Mouse (Mus musculus) right cerebral cortex, postnatal 4 days (tissue): Measurements from ENCODE around the gene Pitpnm2.
"Not testable (repeated sequence)": the region's sequence is repeated elsewhere in the genome, so short reads cannot be mapped to it uniquely, and the experiment has no call there.

Experiments
- DNase-seq: peaks from one replicate; pipeline ENCODE4 v3.0.0-alpha.2; 2022

Pitpnm2 gene

GRCm38 (mm10) chr5:124249614-124250591 is at the start of gene Pitpnm2:
Gene Pitpnm2, minus strand, starts transcription at chr5:124249760.
- peak; percentile 55 for DNase-seq

GRCm38 (mm10) chr5:124299307-124299706 is 49.7 kb upstream of the Pitpnm2 start:
- DNase-seq, result not testable (repeated sequence)

- no peak for DNase-seq
These were observed 46.9 kb upstream of the Pitpnm2 start for GRCm38 (mm10) chr5:124296475-124296874.

DNA sequence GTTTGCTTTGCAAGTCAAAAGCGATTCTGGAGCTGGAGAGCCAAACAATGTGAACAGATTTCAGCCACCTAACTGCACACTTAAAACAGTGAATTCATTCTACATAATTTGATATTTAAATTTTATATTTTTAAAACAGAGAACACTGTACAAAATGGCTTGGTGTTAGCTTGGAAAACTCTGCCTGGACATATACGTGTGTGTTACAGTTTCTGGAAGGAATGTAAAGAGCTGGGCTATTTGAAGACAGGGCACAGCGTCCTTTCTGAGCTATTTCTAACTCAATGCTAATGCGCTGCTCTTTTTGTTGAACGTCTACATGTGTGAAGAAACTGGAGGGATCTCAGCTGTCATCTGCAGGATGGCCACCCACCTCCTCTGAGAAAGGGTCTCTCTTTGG is 44.4 kb upstream of the Pitpnm2 start:
- DNase-seq, result no peak

GRCm38 (mm10) chr5:124290216-124290615 is 40.7 kb upstream of the Pitpnm2 start:
- DNase-seq, result no peak

DNA sequence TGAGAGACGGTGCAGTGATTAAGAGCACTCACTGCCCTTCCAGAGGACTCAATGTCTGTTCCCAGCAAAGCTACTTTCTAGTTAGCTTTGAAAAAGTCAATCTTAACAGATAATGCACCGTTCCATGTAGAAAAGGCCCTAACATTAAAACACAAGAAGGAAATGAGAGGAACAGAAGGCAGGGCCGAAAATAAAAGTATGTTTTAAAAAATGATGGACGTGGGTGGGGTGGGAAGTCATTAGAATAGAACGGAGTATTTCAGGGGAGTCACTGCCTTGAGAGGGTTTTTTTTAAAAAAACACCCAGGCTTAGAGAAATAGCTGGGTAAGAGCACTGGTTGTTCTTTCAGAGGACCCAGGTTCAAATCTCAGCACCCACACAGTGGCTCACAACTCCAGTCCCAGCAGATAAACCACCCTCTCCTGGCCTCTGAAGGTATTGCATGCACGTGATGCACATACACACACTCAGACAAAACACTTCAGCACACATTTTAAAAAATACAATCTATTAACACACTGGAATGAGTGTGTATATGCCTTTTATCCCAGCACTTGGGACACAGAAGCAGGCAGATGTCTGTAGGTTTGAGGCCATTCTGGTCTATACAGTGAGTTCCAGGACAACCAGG is 38.2 kb upstream of the Pitpnm2 start:
- DNase-seq, result no peak

GRCm38 (mm10) chr5:124284330-124284729 is 34.8 kb upstream of the Pitpnm2 start:
- no peak for DNase-seq

- no peak for DNase-seq
These were observed 33.3 kb upstream of the Pitpnm2 start for GRCm38 (mm10) chr5:124282854-124283253.

DNA sequence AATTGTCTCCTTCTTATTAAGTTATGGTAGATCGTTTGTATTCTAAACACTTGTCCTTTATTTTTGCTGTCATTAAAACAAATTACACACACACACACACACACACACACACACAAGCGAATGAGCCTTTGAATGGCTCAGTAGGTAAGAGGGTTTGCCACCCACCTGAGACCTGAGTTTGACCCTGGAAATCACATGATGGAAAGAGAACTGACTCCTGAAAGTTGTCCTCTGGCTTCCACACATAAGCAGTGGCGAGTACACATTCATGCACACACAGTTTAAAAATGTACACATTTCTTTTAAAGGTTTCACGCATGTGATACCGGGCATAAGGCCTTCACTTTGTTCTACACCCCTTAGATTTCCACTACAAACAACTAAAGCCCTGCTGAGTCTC is 20.7 kb upstream of the Pitpnm2 start:
- DNase-seq, result no peak

DNA sequence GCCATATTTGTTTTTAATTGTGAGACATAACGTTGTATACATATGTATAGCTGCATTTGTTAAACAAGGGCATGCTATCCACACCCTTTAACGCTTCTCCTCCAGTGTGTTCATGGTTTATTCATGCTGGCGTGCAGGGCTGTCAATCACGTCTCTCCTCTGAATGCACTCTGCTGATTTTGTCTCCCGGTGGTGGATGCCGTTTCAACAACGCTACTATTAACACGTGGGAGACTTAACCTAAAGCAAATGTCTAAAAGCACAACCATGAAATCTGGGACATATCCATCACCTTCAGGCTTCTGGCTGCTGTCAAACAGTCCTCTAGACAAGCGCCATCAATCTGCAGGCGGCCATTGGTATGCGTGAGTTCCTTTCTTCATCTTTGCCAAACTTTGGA is 20.1 kb upstream of the Pitpnm2 start:
- no peak for DNase-seq

- DNase-seq, result no peak
These were observed 18.1 kb upstream of the Pitpnm2 start for GRCm38 (mm10) chr5:124267652-124268051.

DNA sequence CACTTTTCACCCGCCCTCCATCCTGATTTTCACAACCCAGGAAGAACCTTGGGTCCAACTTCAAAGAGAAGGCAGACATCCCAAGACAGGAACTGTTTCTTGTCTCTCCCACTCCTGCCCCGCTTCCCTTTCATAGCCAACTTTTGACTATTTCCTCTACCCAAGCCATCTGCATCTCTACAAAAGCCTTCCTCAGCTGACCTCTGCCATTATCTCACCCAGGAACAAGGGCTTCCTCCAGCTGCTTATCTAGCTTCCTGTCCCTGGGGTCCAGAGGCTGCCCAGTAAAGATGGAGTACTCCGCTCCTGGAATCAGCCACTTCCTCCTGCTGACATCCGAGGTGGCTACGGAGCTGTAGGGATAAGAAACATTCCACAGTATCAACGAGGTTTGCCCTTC is 17.3 kb upstream of the Pitpnm2 start:
- no peak for DNase-seq

DNA sequence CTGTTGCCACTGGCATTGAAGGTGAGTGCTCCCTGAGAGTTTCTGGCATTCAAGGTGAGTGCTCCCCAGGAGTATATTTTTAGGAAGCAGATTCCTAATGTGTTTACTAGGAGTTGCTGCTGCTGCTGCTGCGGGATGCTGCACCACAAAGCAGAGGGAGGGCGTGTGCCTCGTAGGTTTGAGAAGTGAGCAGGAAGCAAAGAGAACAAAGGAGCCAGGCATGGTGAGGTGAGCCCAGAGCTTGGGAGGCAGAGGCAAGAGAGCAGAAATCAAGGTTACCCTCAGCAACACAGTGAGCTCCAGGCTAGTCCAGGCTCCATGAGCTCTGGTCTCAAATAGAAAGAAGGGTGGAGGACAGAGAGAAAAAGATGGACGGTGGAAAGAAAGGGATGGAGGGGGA is 13.7 kb upstream of the Pitpnm2 start:
- DNase-seq, result no peak

DNA sequence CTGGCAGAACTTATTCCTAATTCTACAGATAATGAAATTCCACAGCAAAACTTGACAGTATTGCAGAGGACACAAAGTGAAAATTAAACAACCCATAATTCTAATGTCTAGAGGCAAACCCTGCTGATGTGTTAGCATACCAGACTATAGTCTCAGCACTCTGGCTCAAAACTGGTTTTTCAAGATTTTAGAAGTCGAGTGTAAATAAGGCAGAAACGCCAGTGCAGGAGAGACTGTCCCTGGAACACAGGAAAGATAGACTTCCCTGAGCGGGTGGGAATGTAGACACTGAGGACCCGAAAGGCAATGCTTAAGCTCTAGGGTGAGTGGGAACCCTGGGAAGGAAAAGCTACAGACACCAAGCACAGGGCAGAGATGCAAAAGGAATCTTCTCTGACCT is 12.5 kb upstream of the Pitpnm2 start:
- DNase-seq, result no peak

DNA sequence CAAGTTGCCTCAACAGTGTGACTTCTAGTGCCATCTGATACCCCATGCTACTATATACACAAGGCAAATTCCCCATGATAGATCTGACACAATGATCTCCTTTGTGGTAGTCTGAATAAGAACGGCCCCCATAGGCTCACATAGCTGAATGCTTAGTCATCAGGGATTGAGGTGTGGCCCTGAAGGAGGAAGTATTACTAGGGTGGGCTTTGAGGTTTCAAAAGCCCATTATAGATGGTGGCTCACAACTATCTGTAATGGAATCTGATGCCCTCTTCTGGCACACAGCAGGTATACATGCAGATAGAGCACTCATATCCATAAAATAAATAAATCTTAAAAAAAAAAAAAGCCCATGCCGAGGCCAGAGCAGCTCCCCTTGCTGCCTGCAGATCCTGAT is 9.6 kb upstream of the Pitpnm2 start:
- no peak for DNase-seq

- no peak for DNase-seq
These were observed 8.5 kb upstream of the Pitpnm2 start for GRCm38 (mm10) chr5:124258026-124258425.

GRCm38 (mm10) chr5:124255141-124255540 is 5.6 kb upstream of the Pitpnm2 start:
- DNase-seq, result no peak

- no peak for DNase-seq
These were observed 4.0 kb upstream of the Pitpnm2 start for GRCm38 (mm10) chr5:124253555-124253954.

GRCm38 (mm10) chr5:124252580-124253320 is 3.2 kb upstream of the Pitpnm2 start:
- DNase-seq, result no peak

DNA sequence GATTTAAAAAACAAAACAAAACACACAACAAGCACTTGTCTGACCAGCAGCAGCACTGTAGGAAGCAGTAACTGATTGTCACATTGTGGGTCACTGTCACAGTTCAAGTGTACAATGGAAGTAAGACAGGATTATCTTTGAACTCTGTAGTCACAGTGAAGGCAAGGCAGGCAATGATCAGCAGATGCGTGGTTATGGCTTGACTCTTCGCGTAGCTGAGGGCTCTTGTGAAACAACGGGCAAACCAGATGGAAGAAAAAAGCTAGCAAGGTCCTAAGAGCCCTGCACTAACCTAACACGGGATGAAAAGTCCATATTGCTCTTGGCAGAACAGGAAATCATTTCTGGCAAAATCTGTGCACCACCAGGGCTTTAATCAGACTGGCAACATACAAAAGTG is 1.5 kb upstream of the Pitpnm2 start:
- DNase-seq, result no peak

GRCm38 (mm10) chr5:124248845-124249613 is 531 bp downstream of the Pitpnm2 start:
- DNase-seq, result peak; percentile 59

DNA sequence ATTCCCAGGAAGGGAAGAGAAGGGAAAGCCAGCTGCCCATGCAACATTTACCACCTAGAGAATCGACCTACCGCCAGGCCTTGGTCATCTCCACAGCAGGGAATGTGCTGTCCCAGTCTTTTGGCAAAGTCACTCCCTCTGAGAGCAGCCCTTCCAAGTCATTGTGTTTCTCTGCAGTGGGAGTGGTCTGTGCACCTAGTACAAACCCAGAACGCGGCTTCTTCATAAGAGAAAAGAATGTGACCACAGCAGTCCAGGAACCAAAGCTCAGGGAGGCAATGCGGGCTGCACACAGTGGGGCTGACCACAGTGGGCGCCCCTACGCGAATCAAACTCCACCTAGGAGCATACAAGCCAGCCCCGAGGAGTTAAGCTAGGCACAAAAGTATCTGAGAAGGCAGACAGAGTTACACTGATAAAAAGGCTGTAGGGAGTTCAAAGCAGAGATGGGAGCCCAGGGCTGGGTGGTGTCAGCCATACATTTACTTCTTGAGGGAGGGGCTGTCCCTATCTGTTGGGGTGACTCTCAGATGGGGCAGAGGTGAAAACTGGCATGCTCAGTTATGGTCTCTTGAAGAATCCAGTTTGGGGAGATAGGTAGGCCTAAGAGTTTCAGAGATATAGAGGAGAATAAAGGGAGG is 1.5 kb downstream of the Pitpnm2 start:
- DNase-seq, result no peak
